Mouse (Mus musculus) left cerebral cortex, postnatal 25 days (tissue): ENCODE results near the gene Ubr7. TPM values are rescaled to one million over a fixed set of nuclear protein-coding genes. Genes with fewer than 3 reads are reported as not detected.
A peak's percentile ranks its signal among the peaks of the same experiment; 100 is the strongest.

Source experiments
- DNase-seq, 2 experiments: peaks; one replicate each; pipeline ENCODE4 v3.0.0; 2022; ENCODE audit warnings: low spot score in 2 of 2, mixed read lengths in 1 of 2
- intact Hi-C: fragments of 180-260 bp; cut with DNase I; formaldehyde crosslinking; loops from one replicate; pipeline ENCODE4 v1.15.1; 2025
- total RNA-seq, 2 experiments: library from RNA; stranded (reverse); gene quantifications; 2 replicates each; pipeline ENCODE4 v1.2.3; 2021

Ubr7 gene
- total RNA-seq, 2 experiments from 2014 or later, result 34.3 to 36.6 TPM

DNA sequence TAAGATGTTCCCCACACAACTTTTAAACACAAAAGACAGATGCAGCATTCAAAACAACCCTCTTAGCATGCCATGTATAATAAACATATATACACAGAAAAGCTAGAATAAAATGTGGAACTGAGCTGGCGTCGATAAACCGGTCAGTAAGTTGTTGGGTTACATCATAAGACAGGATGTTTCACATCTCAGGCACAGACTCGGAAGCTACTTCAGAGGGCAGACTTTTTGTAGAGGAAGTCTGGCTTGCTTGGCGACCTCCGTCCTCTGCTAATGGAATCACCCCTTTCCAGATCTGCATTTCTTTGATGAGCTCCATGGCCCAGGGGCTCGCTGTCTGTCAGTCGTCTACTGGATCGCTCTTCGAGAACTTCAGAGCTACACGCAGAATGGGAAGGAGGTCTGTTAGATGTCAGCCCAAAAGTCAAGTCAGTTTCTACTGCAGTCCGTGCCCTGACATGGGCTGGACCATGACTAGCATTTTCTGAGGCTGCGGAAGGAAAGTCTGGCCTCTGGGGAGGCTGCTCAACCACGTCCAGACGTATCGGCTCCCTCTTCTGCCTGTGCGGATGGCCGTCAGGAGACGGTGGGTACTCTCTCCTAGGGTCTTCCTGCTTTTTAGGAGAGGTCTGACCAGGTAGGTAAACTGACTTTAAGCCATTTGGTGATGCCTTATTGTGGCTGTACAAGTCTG lies 27.3 kb downstream of the Ubr7 start:
- intact Hi-C loops, result loop anchor here (10.0 kb wide), 1 partner anchor 280 kb away; no protein-coding TSS in a partner anchor
- DNase-seq, result no peak

GRCm38 (mm10) chr12:102785593-102785985 lies 27.8 kb downstream of the Ubr7 start:
- peak in 1 of 2 experiments; percentile 23 for DNase-seq
- intact Hi-C loops, result loop anchor here (10.0 kb wide), 1 partner anchor 279 kb away; no protein-coding TSS in a partner anchor

DNA sequence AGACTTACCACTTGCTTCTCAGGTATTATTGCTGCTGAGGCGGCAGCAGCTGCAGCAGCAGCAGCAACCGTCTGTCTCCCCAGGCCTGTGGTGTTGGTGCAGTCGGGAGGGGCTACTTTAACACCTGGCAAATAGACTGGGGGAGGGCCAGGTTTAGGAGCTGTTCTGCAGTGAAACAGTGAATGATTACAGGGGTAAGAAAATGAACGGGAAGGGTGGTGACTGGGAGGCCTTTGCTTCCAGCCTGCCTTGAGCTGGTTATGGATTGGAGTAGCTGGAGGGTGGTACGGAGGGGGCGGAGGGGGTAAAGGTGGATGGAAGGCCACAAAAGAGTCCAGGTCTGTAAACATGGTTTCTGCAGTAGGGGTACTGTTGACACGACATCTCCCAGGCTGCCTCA lies 30.2 kb downstream of the Ubr7 start:
- intact Hi-C loops, result loop anchor here (10.0 kb wide), 1 partner anchor 277 kb away; no protein-coding TSS in a partner anchor
- DNase-seq, result no peak

DNA sequence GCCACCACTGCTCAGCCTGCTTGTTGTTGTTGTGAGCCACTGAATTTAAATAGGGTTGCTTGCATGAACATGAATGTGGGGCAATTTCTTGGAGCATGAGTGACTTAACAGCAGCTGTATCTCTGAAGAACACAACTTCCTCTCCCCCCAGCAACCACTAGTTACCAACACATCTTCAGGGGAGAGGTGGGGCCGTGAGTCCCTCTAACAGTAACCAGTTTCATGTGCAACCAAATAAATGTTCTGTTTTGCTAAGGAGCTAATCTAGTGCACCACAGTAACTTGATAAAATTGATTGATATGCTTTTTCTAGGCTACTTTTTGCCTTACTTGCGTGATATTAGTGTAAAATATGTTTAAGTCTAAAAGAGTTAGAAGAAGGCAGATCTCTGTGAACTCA lies 41.8 kb downstream of the Ubr7 start:
- DNase-seq, result no peak
- intact Hi-C loops, result no loop called here

- no peak for DNase-seq
- intact Hi-C loops, result no loop called here
These were observed 57.1 kb downstream of the Ubr7 start for GRCm38 (mm10) chr12:102814858-102815257.

DNA sequence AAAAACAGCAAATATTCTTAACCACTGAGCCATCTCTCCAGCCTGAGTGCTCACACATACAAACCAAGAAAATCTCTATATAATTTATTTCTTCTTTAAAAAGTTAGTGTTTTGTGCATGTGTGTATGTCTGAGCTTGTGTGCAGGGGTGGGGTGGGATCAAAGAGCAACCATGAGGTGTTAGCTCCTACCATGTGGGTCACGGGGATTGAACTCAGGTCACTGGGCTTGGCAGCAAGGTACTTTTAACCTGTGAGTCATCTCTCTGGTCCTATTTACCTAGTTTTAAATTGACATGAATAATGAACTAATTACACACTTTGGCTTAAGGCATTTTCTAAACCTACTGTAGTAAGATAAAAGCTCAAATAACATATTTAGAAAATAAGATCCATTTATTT lies 68.6 kb downstream of the Ubr7 start:
- DNase-seq, result no peak
- intact Hi-C loops, result no loop called here

GRCm38 (mm10) chr12:102827119-102827518 lies 69.4 kb downstream of the Ubr7 start:
- DNase-seq, result no peak
- intact Hi-C loops, result no loop called here

Other genes with a start within 250 kb of the Ubr7 start
- gene Chga, start 203.0 kb upstream of the Ubr7 start, total RNA-seq, result 100 to 1,000 TPM; 177 to 186 TPM
- 10 to 100 TPM; 63.9 to 70.2 TPM for gene Itpk1, start 53.0 kb upstream of the Ubr7 start, total RNA-seq
- gene Moap1, start 14.3 kb upstream of the Ubr7 start, total RNA-seq, result 10 to 100 TPM; 31.6 to 39.3 TPM
- 1 to 10 TPM; 6.0 to 6.4 TPM for gene Tmem251, start 14.2 kb upstream of the Ubr7 start, total RNA-seq
- not detected for gene Gm28051, start 202 bp upstream of the Ubr7 start, total RNA-seq
- gene Gon7, start 164 bp upstream of the Ubr7 start, total RNA-seq, result 10 to 100 TPM; 16.9 to 18.2 TPM
- gene Gm20604, start 705 bp downstream of the Ubr7 start, total RNA-seq, result 10 to 100 TPM; 19.9 to 20.0 TPM
- gene Btbd7, start 120.5 kb downstream of the Ubr7 start, total RNA-seq, result 10 to 100 TPM; 18.4 to 19.5 TPM
- gene Cox8c, start 141.3 kb downstream of the Ubr7 start, total RNA-seq, result not detected
- gene Unc79, start 190.9 kb downstream of the Ubr7 start, total RNA-seq, result 10 to 100 TPM; 52.1 to 58.6 TPM